Mouse (Mus musculus) testis, postnatal 14 days (tissue): ENCODE measurements around the gene Jmjd1c.
"Not testable (repeated sequence)": the region's sequence is repeated elsewhere in the genome, so short reads cannot be mapped to it uniquely, and the experiment has no call there.

Source experiments
- DNase-seq: peaks from one replicate; pipeline ENCODE4 v3.0.0; 2021; ENCODE audit warnings: low spot score

Gene Jmjd1c

GRCm38 (mm10) chr10:67100831-67101251 lies 4.9 kb downstream of the Jmjd1c start:
- DNase-seq: no peak

- no peak for DNase-seq
Measured at GRCm38 (mm10) chr10:67104543-67104942, 8.6 kb downstream of the Jmjd1c start.

- DNase-seq: no peak
Measured at GRCm38 (mm10) chr10:67105331-67106217, 9.6 kb downstream of the Jmjd1c start.

- no peak for DNase-seq
Measured at GRCm38 (mm10) chr10:67106400-67106799, 10.5 kb downstream of the Jmjd1c start.

GRCm38 (mm10) chr10:67107017-67107761 lies 11.3 kb downstream of the Jmjd1c start:
- DNase-seq: no peak

GRCm38 (mm10) chr10:67108096-67108495 lies 12.2 kb downstream of the Jmjd1c start:
- DNase-seq: no peak

- no peak for DNase-seq
Measured at GRCm38 (mm10) chr10:67109635-67110034, 13.7 kb downstream of the Jmjd1c start.

- no peak for DNase-seq
Measured at GRCm38 (mm10) chr10:67111044-67111798, 15.3 kb downstream of the Jmjd1c start.

GRCm38 (mm10) chr10:67111799-67112177 lies 15.9 kb downstream of the Jmjd1c start:
- DNase-seq: no peak

GRCm38 (mm10) chr10:67112967-67113366 lies 17.0 kb downstream of the Jmjd1c start:
- DNase-seq: not testable (repeated sequence)

GRCm38 (mm10) chr10:67113833-67114232 lies 17.9 kb downstream of the Jmjd1c start:
- no peak for DNase-seq

GRCm38 (mm10) chr10:67115115-67115514 lies 19.2 kb downstream of the Jmjd1c start:
- no peak for DNase-seq

GRCm38 (mm10) chr10:67115666-67116091 lies 19.8 kb downstream of the Jmjd1c start:
- no peak for DNase-seq

GRCm38 (mm10) chr10:67116251-67116650 lies 20.3 kb downstream of the Jmjd1c start:
- DNase-seq: no peak

- DNase-seq: no peak
Measured at GRCm38 (mm10) chr10:67119291-67119690, 23.4 kb downstream of the Jmjd1c start.

- no peak for DNase-seq
Measured at GRCm38 (mm10) chr10:67120180-67120579, 24.3 kb downstream of the Jmjd1c start.

- no peak for DNase-seq
Measured at GRCm38 (mm10) chr10:67120640-67121039, 24.7 kb downstream of the Jmjd1c start.

GRCm38 (mm10) chr10:67123756-67124155 lies 27.8 kb downstream of the Jmjd1c start:
- DNase-seq: no peak

GRCm38 (mm10) chr10:67124156-67124555 lies 28.2 kb downstream of the Jmjd1c start:
- DNase-seq: no peak

- peak; percentile 76 for DNase-seq
Measured at GRCm38 (mm10) chr10:67126061-67126858, 30.3 kb downstream of the Jmjd1c start.
